In genomic region chr12:109539950-109540349, GRCm38 (mm10) we compare ENCODE assay signal across 9 mouse cellular contexts.
A peak's percentile ranks its signal among the peaks of the same experiment; 100 is the strongest.
DNase-seq lines count a peak whose midpoint lies in the region; ATAC-seq and TF ChIP-seq lines count a peak whose summit lies in the region.
"Had no signal": no experiment of that assay in that cellular context is flagged by ENCODE, and none has a peak within 500 bp of the region (broad histone marks: within the 10 kb centered on the region; RNA-seq: fewer than 3 reads in every experiment).

No protein-coding gene starts in this region.

- TF ChIP-seq EP300 in heart, postnatal 0 days (IDR thresholded peaks at IDR 0.05; ENCODE audit: low read depth): no peak
- no peak for TF ChIP-seq EP300 in heart, adult 2 months (IDR thresholded peaks at IDR 0.05; ENCODE audit: insufficient read depth, low read depth, low read length)

- intact Hi-C loops in heart, adult 2 months (cut with DNase I): no loop called here

- 49% methylated on average over 13 of the region's 13 CpGs for WGBS in heart, postnatal 0 days
- 57% methylated on average over 13 of the region's 13 CpGs for WGBS in heart, adult 2 months
- 43% methylated on average over 13 of the region's 13 CpGs for WGBS in forebrain, postnatal 0 days
- 50% methylated on average over 13 of the region's 13 CpGs for WGBS in midbrain, embryonic 10.5 days

- TF ChIP-seq CTCF in heart, postnatal 0 days (IDR thresholded peaks at IDR 0.05; ENCODE audit: low read depth): no peak
- TF ChIP-seq CTCF in heart, adult 2 months (IDR thresholded peaks at IDR 0.05): no peak
- TF ChIP-seq CTCF in forebrain, postnatal 0 days (IDR thresholded peaks at IDR 0.05; ENCODE audit: low read depth): no peak

- H3K79me2 ChIP-seq in heart, adult 2 months (replicated peaks; ENCODE audit: control insufficient read depth, insufficient read depth, low read length): no peaks in the 10 kb centered on the region

- peak overlapping the region; percentile 60 for H3K4me2 ChIP-seq in heart, postnatal 0 days (ENCODE audit: low read depth, low read length)
- H3K4me2 ChIP-seq in forebrain, postnatal 0 days (ENCODE audit: low read depth): peak overlapping the region; percentile 49

- H3K9me3 ChIP-seq in heart, postnatal 0 days (replicated peaks; ENCODE audit: control insufficient read depth, low read length): peaks cover 29% of the 10 kb centered on the region
- 0 out of 2 replicates have a peak, but pooled peaks cover 10% of the 10 kb centered on the region for H3K9me3 ChIP-seq in forebrain, postnatal 0 days (ENCODE audit: low read length)
- H3K9me3 ChIP-seq in midbrain, embryonic 10.5 days (replicated peaks): peaks cover 71% of the 10 kb centered on the region

- H3K4me3 ChIP-seq in heart, postnatal 0 days (ENCODE audit: low read depth, low read length): peak overlapping the region; percentile 47
- H3K4me3 ChIP-seq in heart, adult 2 months: no peak overlapping the region
- peak overlapping the region; percentile 52 for H3K4me3 ChIP-seq in forebrain, postnatal 0 days (ENCODE audit: low read depth, low read length)
- peak overlapping the region; percentile 55 for H3K4me3 ChIP-seq in midbrain, embryonic 10.5 days

- no peak overlapping the region for H3K27ac ChIP-seq in heart, postnatal 0 days (ENCODE audit: low read depth)
- no peak overlapping the region for H3K27ac ChIP-seq in heart, adult 2 months
- H3K27ac ChIP-seq in forebrain, postnatal 0 days (ENCODE audit: low read depth, low read length): peak overlapping the region; percentile 87
- no peak overlapping the region for H3K27ac ChIP-seq in midbrain, embryonic 10.5 days (replicated peaks)
- H3K27ac ChIP-seq: macrophage had no signal

- TF ChIP-seq POLR2A in heart, adult 2 months (IDR thresholded peaks at IDR 0.05; ENCODE audit: insufficient read depth, low read depth, low read length): no peak

- H3K4me1 ChIP-seq in heart, postnatal 0 days (ENCODE audit: control insufficient read depth, insufficient read depth): no peaks in the 10 kb centered on the region
- no peaks in the 10 kb centered on the region for H3K4me1 ChIP-seq in heart, adult 2 months (ENCODE audit: control insufficient read depth, insufficient read depth, low read length)
- H3K4me1 ChIP-seq in forebrain, postnatal 0 days (ENCODE audit: insufficient read depth): no peaks in the 10 kb centered on the region
- H3K4me1 ChIP-seq in midbrain, embryonic 10.5 days: peaks cover 17% of the 10 kb centered on the region

- H3K27me3 ChIP-seq in heart, postnatal 0 days (ENCODE audit: control insufficient read depth, insufficient read depth, low read length): no peaks in the 10 kb centered on the region
- H3K27me3 ChIP-seq in heart, adult 2 months (ENCODE audit: control insufficient read depth, insufficient read depth, low read length): no peaks in the 10 kb centered on the region
- H3K27me3 ChIP-seq in forebrain, postnatal 0 days (ENCODE audit: insufficient read depth, low read length): no peaks in the 10 kb centered on the region
- peaks cover 26% of the 10 kb centered on the region for H3K27me3 ChIP-seq in midbrain, embryonic 10.5 days (ENCODE audit: low read depth, poor library complexity, severe bottlenecking)

- ATAC-seq in heart, postnatal 0 days (ENCODE audit: insufficient read depth, low read depth): no peak
- no peak for ATAC-seq in forebrain, postnatal 0 days
- no peak for ATAC-seq in monocyte, adult 5-6 weeks (replicated peaks; ENCODE audit: insufficient number of reproducible peaks, low FRiP score, low TSS enrichment, poor library complexity, severe bottlenecking)

- H3K9ac ChIP-seq in heart, postnatal 0 days (replicated peaks; ENCODE audit: low read depth, low read length): no peak overlapping the region
- no peak overlapping the region for H3K9ac ChIP-seq in heart, adult 2 months (ENCODE audit: low read depth, low read length)
- peak overlapping the region; percentile 71 for H3K9ac ChIP-seq in forebrain, postnatal 0 days

- no peak for DNase-seq in heart, postnatal 0 days (ENCODE audit: low spot score)
- no peak for DNase-seq in heart, adult 2 months
- peak; percentile 47 to 50 for DNase-seq in cerebellum, postnatal 10 days
- DNase-seq in forebrain, postnatal 0 days: peak; percentile 57
- no peak for DNase-seq in midbrain, embryonic 10.5 days (ENCODE audit: low spot score)
- no peak for DNase-seq in spleen, adult 12 weeks (ENCODE audit: low spot score)
- DNase-seq in layer of hippocampus, postnatal 10 days (ENCODE audit: low spot score in 2 of 2): no peak

- H3K36me3 ChIP-seq in heart, postnatal 0 days (replicated peaks; ENCODE audit: control insufficient read depth, insufficient read depth, low read length): no peaks in the 10 kb centered on the region
- no peaks in the 10 kb centered on the region for H3K36me3 ChIP-seq in heart, adult 2 months (ENCODE audit: control insufficient read depth, insufficient read depth, low read length)
- no peaks in the 10 kb centered on the region for H3K36me3 ChIP-seq in forebrain, postnatal 0 days (ENCODE audit: insufficient read depth)
- peaks cover 24% of the 10 kb centered on the region for H3K36me3 ChIP-seq in midbrain, embryonic 10.5 days

Comparison
In these comparisons a context has a peak if more than half of its experiments do, and no peak if none do; other contexts are left out.
1. DNase-seq: peak in cerebellum, postnatal 10 days (2 of 2) and forebrain, postnatal 0 days (single experiment); none in heart, postnatal 0 days (single experiment), heart, adult 2 months (0 of 2), midbrain, embryonic 10.5 days (single experiment), spleen, adult 12 weeks (single experiment) and layer of hippocampus, postnatal 10 days (0 of 2).